Mouse (Mus musculus) brain, embryonic 14.5 days (tissue): ENCODE results near the gene Mllt10. TPM values are rescaled to one million over a fixed set of nuclear protein-coding genes. Genes with fewer than 3 reads are reported as not detected.
A peak's percentile ranks its signal among the peaks of the same experiment; 100 is the strongest.

Source experiments
- DNase-seq: peaks from one replicate; pipeline ENCODE4 v3.0.0-alpha.2; 2011; ENCODE audit warnings: low read depth
- CTCF ChIP-seq: fragments of 200-500 bp; IDR thresholded peaks from 2 replicates; pipeline ENCODE4 v1.5.1; 2012; ENCODE audit warnings: inconsistent platforms, mild to moderate bottlenecking, moderate library complexity, borderline replicate concordance; ENCODE audit not compliant: insufficient read depth, insufficient read length; ENCODE audit errors: extremely low read depth
- POLR2A ChIP-seq: fragments of 200-500 bp; IDR thresholded peaks from 2 replicates; pipeline ENCODE4 v1.6.1; 2012; ENCODE audit warnings: mild to moderate bottlenecking, inconsistent platforms, borderline replicate concordance; ENCODE audit not compliant: poor library complexity, insufficient read depth, insufficient read length, severe bottlenecking; ENCODE audit errors: extremely low read depth
- polyA plus RNA-seq: library from polyadenylated mRNA; depleted of rRNA; stranded (reverse); fragments of >200 nt; gene quantifications from 2 replicates; pipeline ENCODE4 v1.2.3, GENCODE M21; 2012

The Mllt10 gene
- polyA plus RNA-seq, 1 experiment: 49.4 TPM

GRCm38 (mm10) chr2:18138131-18138530, 83.1 kb downstream of the Mllt10 start:
- TF ChIP-seq CTCF (no peak), POLR2A (no peak)
- no peak for DNase-seq

GRCm38 (mm10) chr2:18139646-18140045, 84.6 kb downstream of the Mllt10 start:
- DNase-seq: no peak
- TF ChIP-seq CTCF: no peak
- TF ChIP-seq POLR2A: no peak

GRCm38 (mm10) chr2:18156131-18156530, 101.1 kb downstream of the Mllt10 start:
- TF ChIP-seq POLR2A (no peak), CTCF (no peak)

GRCm38 (mm10) chr2:18159426-18159825, 104.4 kb downstream of the Mllt10 start:
- TF ChIP-seq CTCF: no peak
- no peak for TF ChIP-seq POLR2A
- no peak for DNase-seq

More at GRCm38 (mm10) chr2:18156131-18156530, 101.1 kb downstream of the Mllt10 start:
- DNase-seq: no peak

GRCm38 (mm10) chr2:18160992-18161391, 106.0 kb downstream of the Mllt10 start:
- DNase-seq: peak; percentile 52
- TF ChIP-seq POLR2A: no peak
- no peak for TF ChIP-seq CTCF

- TF ChIP-seq POLR2A (no peak), CTCF (no peak)
These were observed 110.5 kb downstream of the Mllt10 start for GRCm38 (mm10) chr2:18165511-18165910.

GRCm38 (mm10) chr2:18169174-18169948, 114.3 kb downstream of the Mllt10 start:
- no peak for DNase-seq

More at GRCm38 (mm10) chr2:18165511-18165910, 110.5 kb downstream of the Mllt10 start:
- DNase-seq: no peak

GRCm38 (mm10) chr2:18175234-18175633, 120.2 kb downstream of the Mllt10 start:
- no peak for TF ChIP-seq CTCF
- no peak for TF ChIP-seq POLR2A

More at GRCm38 (mm10) chr2:18169174-18169948, 114.3 kb downstream of the Mllt10 start:
- TF ChIP-seq CTCF: no peak

GRCm38 (mm10) chr2:18176235-18176634, 121.2 kb downstream of the Mllt10 start:
- no peak for TF ChIP-seq CTCF
- TF ChIP-seq POLR2A: no peak
- DNase-seq: no peak

More at GRCm38 (mm10) chr2:18175234-18175633, 120.2 kb downstream of the Mllt10 start:
- DNase-seq: no peak

- TF ChIP-seq CTCF (no peak), POLR2A (no peak)
These were observed 125.3 kb downstream of the Mllt10 start for GRCm38 (mm10) chr2:18180323-18180722.

GRCm38 (mm10) chr2:18181631-18182030, 126.6 kb downstream of the Mllt10 start:
- DNase-seq: no peak
- TF ChIP-seq POLR2A (no peak), CTCF (no peak)

More at GRCm38 (mm10) chr2:18180323-18180722, 125.3 kb downstream of the Mllt10 start:
- DNase-seq: no peak

- no peak for DNase-seq
- TF ChIP-seq POLR2A (no peak), CTCF (no peak)
These were observed 128.0 kb downstream of the Mllt10 start for GRCm38 (mm10) chr2:18183079-18183478.
